In genomic region chr13:97853356-97853968, GRCm38 (mm10) we compare ENCODE assay signal across 9 mouse cellular contexts.
DNase-seq lines count a peak whose midpoint lies in the region; ATAC-seq and TF ChIP-seq lines count a peak whose summit lies in the region.
"Had no signal": no experiment of that assay in that cellular context is flagged by ENCODE, and none has a peak within 500 bp of the region (broad histone marks: within the 10 kb centered on the region; RNA-seq: fewer than 3 reads in every experiment).

No protein-coding gene starts in this region.

- no peak overlapping the region for H3K9ac ChIP-seq in limb, embryonic 14.5 days (ENCODE audit: low read depth, low read length, severe bottlenecking)

- no peaks in the 10 kb centered on the region for H3K27me3 ChIP-seq in limb, embryonic 14.5 days (ENCODE audit: control insufficient read depth, insufficient read depth, low read length)

- TF ChIP-seq POLR2A in limb, embryonic 14.5 days (IDR thresholded peaks at IDR 0.05; ENCODE audit: borderline replicate concordance, extremely low read depth, insufficient read depth, insufficient read length) = no peak

- no peaks in the 10 kb centered on the region for H3K9me3 ChIP-seq in limb, embryonic 14.5 days (ENCODE audit: control insufficient read depth, low read length)

- ATAC-seq in limb, embryonic 14.5 days (ENCODE audit: low FRiP score, low read depth) = no peak
- no peak for ATAC-seq in frontal cortex, adult (ENCODE audit: low TSS enrichment)

- peak; percentile 75 for DNase-seq in gastrocnemius, adult 18-20 months (ENCODE audit: low spot score)
- DNase-seq in gastrocnemius, postnatal 4 days (ENCODE audit: low spot score in 2 of 2) = no peak
- peak; percentile 69 for DNase-seq in Muller cell, postnatal 12 days (ENCODE audit: inconsistent ontology term)
- peak; percentile 71 for DNase-seq in gastrocnemius, postnatal 25 days
- no peak for DNase-seq in limb, embryonic 14.5 days (ENCODE audit: low spot score)
- DNase-seq in left cerebral cortex, adult 18-20 months (ENCODE audit: low spot score in 2 of 2) = no peak
- DNase-seq in embryo, embryonic 9.5 days (ENCODE audit: extremely low spot score) = no peak
- DNase-seq: right cerebral cortex, postnatal 14 days had no signal

- 0 out of 2 replicates have a peak overlapping the region, but pooled peaks have one; percentile 26 for H3K27ac ChIP-seq in limb, embryonic 14.5 days (replicated peaks; ENCODE audit: low read depth, low read length)

- H3K4me1 ChIP-seq in limb, embryonic 14.5 days (ENCODE audit: control insufficient read depth, insufficient read depth, low read length) = peaks cover 6% of the 10 kb centered on the region; the same call in 1 of the 2 replicates

- H3K36me3 ChIP-seq in limb, embryonic 14.5 days (ENCODE audit: control insufficient read depth, insufficient read depth, low read length) = no peaks in the 10 kb centered on the region

- no peak overlapping the region for H3K4me3 ChIP-seq in limb, embryonic 14.5 days (replicated peaks; ENCODE audit: low read length)

- WGBS in limb, embryonic 14.5 days = 63% methylated on average over 8 of the region's 8 CpGs

- H3K4me2 ChIP-seq in limb, embryonic 14.5 days (replicated peaks; ENCODE audit: low read depth, low read length, severe bottlenecking) = no peak overlapping the region

Comparison
In these comparisons a context has a peak if more than half of its experiments do, and no peak if none do; other contexts are left out.
1. DNase-seq: peak in gastrocnemius, adult 18-20 months (single experiment), Muller cell, postnatal 12 days (single experiment) and gastrocnemius, postnatal 25 days (single experiment); none in gastrocnemius, postnatal 4 days (0 of 2), limb, embryonic 14.5 days (single experiment), left cerebral cortex, adult 18-20 months (0 of 2) and embryo, embryonic 9.5 days (single experiment).